ENCODE assay signal across 16 mouse cellular contexts in genomic region chr10:42869467-42869866, GRCm38 (mm10). TPM values are rescaled to one million over a fixed set of nuclear protein-coding genes. Genes with fewer than 3 reads are reported as not detected.
"Had no signal": no experiment of that assay in that cellular context is flagged by ENCODE, and none has a peak within 500 bp of the region (broad histone marks: within the 10 kb centered on the region; RNA-seq: fewer than 3 reads in every experiment).

No protein-coding gene starts in this region.

- H3K9me3 ChIP-seq: limb, embryonic 12.5 days; liver, embryonic 13.5 days; lung, embryonic 15.5 days; midbrain, embryonic 13.5 days; neural tube, embryonic 12.5 days had no signal

- H3K36me3 ChIP-seq: limb, embryonic 12.5 days; liver, embryonic 13.5 days; lung, embryonic 15.5 days; midbrain, embryonic 13.5 days; neural tube, embryonic 12.5 days had no signal

- H3K27me3 ChIP-seq: neural tube, embryonic 12.5 days had no signal

- H3K27ac ChIP-seq: limb, embryonic 12.5 days; liver, embryonic 13.5 days; lung, embryonic 15.5 days; macrophage; midbrain, embryonic 13.5 days; neural tube, embryonic 12.5 days had no signal

- H3K4me3 ChIP-seq: limb, embryonic 12.5 days; liver, embryonic 13.5 days; lung, embryonic 15.5 days; midbrain, embryonic 13.5 days; neural tube, embryonic 12.5 days had no signal

- H3K9ac ChIP-seq: limb, embryonic 12.5 days; liver, embryonic 13.5 days; liver, postnatal 0 days; lung, embryonic 15.5 days; midbrain, embryonic 13.5 days; neural tube, embryonic 12.5 days had no signal

- DNase-seq: kidney, adult 8-10 months; kidney, postnatal 25 days; layer of hippocampus, adult 9-11 months; liver; liver, embryonic 13.5 days; liver, postnatal 0 days; lung, postnatal 14 days; retina, postnatal 1 day; right cerebral cortex, postnatal 4 days; spleen, adult 18-20 months; thymus, postnatal 4 days had no signal

- H3K4me1 ChIP-seq: liver, embryonic 13.5 days had no signal

RNA-seq across cellular contexts. Expression of gene Scml4, which starts 9.3 kb away (rescaled TPM):
- polyA plus RNA-seq: macrophage had no signal
